Mouse (Mus musculus): ENCODE results near the gene Adrb1.
A peak's percentile ranks its signal among the peaks of the same experiment; 100 is the strongest.

The Adrb1 gene

DNA sequence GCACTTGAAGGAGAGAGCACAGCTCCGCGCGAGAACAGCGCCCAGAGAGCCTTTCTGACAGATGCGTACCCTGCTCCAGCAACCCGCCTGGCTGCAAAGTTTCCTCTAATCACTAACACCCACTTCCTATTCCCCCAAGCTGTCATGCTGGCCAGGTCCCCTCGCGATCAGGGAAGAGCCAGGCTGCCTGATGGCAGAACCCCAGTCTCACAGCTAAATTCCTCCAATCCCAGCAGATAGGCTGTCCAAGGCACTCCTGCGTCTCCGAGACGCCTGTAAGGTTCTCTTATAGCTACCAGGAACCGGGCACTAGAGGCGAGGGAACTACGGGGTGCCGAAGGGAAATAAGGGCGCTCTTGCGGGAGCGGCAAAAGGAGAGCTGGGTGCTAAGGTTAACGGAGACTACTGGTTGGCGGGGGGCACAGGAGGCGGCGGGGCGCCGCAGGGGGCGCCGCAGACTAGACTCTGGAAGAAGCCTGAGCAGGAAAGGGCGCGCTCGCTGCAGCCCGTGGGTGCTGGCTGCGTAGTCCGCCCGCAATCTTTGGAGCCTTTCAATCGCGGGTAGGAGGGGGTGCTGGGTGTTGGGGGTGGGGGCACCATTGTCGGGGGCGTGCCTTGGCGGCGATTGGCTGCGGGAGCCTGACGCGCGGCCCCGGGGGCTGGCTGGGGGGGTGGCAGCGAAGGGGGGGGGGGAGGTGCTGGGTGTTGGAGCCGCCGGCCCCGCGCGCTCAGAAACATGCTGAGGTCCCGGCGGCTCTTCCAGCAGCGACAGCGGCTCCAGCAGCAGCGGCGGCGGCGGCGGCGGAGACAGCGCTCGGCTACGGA lies at the start of gene Adrb1:
TSS of gene Adrb1 (plus strand) at position 813 of the 825 bp plus-strand sequence.
- DNase-seq: peak; percentile 59

DNA sequence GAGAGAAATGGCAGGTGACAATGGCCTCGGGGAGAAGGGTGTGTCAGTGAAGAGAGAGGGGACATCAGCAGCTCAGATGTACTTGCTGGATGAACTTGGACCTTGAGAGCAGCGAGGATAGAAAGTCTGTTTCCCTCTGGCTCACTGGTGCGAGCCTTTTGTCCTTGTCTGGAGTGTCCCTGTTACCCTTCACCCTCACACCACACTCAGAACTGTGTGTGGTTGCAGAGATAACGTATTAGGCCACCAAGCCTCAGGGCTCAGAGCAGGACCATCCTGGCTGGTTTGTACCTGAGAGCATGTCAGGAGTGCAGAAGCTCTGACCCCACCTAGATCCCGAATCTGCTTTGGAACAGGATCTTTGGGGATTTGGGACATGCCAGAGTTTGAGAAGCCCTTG lies 46.3 kb upstream of the Adrb1 start:
- no peak for DNase-seq

DNA sequence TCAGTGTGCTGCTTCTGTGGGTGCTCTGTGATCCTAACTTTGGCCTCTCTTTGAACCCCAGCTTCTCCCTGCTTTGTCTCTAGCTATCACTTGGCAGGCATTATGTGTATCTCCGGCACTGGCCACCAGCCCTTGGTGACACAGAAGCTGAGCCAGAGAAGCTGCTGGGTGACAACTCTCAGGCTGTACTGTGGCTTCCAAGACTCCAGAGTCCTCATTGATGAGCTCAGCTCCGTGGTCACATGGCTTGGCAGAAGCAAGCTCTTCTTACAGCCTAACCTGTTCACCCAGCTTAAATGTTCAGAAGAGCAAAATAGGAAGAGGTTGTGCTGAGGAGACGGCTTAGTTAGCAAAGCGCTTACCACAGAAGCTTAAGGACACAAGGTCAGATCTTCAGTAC lies 45.5 kb upstream of the Adrb1 start:
- no peak for DNase-seq

DNA sequence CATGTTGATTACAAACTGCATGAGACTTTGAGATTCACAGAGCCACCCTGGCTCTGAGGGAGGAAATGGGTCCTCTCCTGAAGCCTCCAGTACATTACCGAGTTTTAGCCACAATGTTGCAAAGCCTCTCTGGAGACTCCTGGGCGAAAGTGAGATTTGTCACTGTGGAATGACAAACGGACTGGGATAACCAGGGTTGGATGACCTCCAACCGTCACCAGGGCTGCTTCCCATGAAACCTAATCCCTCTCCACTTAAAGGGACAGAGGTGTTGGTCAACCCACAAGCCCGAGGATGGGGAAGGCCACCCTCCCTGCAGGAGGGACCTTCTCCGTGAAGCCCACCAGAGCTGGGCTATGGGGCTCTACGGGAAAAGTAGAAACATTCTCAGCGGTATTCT lies 44.4 kb upstream of the Adrb1 start:
- no peak for DNase-seq

DNA sequence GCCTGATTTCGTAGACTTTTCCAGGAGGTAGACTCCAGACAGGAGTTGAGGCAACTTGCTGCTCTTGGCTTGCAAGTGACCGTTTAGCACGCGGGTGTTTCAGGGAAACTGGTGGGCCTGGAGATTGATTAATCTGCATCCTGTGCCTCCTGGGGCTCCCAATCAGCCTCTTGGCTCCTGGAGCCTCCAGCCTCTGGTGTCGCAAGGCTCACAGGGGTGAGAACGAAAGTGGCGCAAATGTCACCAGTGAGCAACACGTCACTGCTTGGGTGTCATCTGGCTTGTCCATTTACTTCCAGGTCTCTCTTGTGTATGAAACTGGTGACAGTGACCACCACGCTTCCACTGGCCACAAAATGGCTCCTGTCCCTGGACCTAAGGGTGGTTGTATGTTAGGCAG lies 43.5 kb upstream of the Adrb1 start:
- no peak for DNase-seq

DNA sequence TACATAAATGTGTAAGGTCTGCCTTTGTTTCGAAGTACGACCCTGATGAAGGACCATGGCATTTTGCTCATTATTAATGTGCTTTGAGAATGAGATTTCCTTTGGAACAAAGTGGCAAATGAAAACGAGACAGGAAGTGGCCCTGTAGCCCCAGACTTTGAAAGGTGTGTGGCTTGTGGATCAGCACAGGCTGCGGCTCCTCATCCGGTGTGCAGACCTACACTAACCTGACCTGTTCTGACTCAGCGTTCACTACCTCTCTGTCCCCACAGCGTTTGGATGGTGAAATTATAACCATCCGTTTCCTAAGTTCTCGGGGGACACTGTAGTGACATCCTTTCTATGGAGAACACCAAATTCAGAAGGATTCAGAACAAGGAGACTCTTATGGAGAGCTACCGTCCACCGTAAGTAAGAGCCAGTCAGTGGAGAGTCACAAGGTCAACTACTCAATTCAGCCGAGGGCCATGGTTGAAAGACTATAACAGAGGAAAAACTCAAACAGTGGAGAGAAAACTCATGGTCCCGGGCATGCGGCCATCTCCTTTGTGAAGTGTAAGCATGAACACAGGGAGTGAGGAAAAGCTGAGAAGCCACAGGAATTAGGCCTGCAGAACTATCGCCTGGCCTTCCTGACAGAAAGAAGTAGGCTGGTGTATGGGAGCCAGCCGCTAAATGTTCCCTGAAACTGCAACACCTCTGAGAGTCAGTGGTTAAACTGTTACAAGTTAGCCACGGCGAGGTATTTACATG lies 42.6 kb upstream of the Adrb1 start:
- DNase-seq: no peak

DNA sequence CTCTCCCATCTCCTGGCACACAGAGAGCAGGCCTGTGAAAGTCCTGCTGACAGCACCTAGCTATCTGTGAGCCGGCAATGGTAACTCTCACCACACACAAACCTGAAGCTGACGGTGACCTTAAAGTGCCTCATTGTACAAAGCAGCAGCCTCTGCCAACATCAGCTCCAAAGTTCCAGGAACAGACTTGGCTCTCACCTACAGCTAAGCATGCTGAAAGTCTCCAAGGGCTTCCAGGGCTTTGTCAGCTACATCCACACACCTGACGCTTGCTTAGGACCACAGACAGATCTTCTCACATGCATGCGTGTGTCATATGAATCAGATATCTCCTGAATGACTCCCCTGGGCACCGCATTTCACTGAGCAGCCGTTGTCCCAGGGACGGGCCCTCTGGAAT lies 42.0 kb upstream of the Adrb1 start:
- DNase-seq: no peak

DNA sequence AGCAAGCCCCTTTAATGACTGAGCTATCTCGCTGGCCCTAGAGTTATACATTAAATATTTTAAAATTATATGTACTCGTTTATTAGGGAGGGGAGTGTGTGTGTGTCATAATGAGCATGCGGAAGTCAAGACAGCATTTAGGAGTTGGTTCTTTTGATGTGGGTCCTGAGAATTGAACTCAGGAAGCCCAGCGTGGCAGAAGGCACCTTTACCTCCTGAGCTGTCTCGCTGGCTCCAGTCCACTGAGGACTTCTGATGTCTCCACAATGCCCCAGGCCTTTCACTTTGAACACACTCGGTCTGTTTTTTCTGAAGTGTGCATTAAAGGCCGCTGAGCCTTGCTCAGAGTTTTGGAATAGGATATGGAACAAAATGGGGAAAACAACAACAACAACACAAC lies 39.7 kb upstream of the Adrb1 start:
- DNase-seq: no peak

DNA sequence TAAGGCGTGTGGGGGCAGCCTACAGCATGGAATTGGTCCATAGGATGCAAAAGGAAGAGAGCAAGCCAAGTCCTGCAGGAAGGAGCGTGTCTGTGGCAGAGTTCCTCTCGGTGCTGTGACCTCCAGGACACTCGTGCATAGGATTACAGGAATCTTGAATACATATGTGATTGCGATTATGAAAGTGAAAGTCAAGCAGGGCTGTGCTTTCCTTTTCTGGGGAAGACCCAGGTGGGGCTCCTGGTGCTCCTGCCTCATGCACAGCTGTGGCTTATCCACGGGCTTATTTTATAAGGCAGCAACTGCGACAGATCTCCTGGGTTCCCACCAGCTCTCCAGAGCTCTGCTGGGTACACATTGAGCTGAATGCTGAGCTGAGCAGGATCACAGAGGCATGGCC lies 39.2 kb upstream of the Adrb1 start:
- no peak for DNase-seq

DNA sequence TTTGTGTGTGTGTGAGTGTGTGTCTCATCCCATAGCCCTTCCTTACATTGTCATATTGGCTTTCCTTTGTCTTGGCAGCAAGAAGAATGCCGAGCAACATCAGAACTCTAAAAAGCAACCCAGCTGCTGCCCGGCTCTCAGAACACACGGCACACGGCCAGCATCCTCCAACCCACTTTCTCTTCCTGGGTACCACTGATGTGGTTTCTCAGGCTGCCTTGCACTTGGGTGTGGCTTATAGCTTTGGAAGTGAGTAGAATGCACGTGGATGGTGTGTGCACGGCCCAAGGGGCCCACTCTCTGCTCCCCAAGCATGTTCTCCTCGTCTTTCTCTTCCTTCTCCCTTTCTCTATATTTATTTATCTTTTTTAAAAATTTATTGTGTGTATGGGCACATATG lies 36.5 kb upstream of the Adrb1 start:
- no peak for DNase-seq

DNA sequence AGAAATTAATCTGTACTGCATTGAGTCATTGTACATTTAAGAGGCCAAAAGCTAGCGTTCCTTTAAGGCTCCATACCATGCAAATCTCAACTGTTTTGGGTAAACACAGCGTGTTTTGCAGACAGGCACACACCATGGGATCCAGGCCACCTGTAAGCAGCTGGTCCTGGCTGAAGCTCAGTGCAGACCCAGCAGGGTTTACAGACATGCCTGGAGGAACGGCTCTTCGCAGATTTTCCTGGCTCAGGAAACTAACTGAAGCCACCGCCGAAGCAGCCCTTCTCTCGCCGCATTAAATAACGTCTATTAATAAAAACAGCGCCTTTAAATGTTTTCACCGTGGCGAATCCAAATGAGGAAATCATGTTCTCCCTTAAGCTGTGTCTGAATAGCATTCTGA lies 35.8 kb upstream of the Adrb1 start:
- DNase-seq: no peak

DNA sequence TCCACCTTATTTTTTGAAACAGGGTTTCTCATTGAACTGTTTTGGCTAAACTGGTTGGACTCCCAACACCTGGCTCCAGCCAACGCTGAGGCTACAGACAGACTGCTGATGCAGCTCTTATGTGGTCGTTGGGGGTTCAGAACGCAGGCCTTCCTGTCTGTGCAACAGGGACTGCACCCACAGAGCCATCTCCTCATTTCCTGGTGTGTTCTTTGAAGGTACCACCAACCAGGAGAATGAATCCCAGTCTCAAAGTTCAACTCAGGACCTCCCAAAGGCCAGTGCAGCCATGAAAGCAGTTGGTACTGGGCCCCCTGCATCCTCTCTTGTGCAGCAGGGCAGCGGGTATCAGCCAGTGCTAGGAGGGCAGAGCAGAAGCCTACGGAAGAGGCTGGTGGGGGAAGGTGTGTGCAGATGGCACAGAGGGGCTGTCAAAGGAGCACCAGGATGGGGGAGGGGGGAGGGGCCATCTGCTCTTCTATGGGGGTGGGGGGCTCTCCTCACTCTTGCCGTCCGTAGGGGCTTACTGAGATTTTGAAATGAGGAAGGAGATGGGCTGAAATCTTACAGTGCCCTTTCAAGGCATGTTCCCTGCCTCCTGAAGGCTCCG lies 34.9 kb upstream of the Adrb1 start:
- no peak for DNase-seq

DNA sequence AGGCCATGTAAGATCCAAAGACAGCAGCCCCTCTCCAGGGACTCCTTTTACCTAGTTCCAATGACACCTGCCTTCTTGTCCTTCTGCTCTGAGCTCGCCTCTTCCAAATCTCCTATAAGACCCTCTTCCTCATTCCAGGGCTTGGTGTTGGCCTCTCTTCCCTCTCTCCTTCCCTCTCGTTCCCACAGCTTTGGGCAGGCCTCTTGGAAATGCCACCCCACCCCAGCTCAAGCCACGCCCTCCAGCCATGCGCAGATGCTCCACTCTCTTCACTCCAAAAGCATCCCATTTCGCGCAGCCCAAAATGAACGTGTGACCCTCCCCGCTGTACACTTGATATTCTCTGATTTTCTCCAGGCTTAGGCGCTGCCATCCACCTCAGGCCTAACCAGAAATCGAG lies 34.3 kb upstream of the Adrb1 start:
- DNase-seq: no peak

DNA sequence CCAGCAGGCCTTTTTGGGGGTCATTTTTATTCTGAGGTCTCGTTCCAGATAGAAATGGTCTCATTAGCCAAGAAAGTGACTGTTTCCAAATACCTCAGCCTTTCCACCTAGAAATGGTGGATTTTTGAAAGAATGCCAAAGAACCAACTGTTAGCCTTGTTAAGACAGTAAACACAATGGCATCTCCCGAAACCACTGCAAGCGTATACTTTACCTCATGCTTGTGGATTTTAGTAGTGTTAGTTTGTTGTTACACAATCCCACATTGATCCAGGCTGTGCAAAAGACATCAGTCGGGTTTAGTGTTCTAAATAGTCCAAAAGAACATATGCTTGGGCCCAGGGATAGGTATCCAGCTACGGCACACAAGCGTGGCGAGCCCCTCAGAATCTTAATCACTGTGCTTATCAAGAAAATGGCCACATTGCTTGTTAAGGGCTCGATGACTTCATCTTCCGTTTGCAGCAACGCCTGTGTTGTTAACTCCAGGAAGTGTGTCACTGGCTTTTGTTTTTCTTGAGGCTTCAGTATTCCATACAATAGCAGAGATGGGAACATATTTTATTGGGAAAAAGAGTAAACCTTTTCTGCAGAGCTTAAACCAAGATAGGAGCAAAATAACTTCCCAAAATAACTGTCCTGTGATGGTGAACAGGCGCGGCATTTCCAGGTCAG lies 33.2 kb upstream of the Adrb1 start:
- DNase-seq: no peak

DNA sequence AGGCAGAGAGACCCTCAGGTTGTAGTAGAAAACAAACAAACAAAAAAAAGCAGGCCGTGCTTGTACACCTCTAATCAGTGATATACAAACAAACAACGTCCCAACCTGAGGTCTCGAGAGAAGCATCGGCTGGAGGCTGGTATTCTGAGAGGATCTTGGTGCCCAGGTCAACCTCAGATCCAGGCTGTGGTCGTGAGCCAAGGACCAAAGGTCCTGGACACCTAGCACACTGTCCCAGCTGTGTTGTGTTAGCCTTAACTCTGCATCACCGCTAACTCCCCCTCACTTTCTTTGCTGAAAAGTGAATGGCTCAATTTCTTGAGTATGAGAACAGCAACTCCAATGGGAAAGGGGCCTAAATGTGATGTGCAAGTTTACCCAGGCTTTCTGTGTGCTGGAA lies 32.5 kb upstream of the Adrb1 start:
- no peak for DNase-seq

DNA sequence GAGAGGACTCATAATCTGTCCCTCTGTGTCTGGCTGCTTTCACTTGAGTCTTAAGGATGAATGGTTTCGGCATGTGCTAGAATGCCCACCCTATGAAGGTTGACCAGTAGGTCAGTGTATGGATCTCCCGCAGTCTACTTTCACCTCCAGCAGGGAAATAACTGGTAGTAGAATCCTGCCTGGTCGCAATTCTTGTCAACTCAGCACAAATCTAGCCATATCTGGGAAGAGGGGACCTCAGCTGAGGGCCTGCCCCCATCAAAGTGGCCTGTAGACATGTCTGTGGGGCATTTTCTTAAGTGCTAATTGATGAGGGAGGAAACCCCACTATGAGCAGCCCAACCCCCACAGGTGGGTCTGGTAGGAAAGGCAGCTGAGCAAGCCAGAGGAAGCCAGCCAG lies 30.9 kb upstream of the Adrb1 start:
- no peak for DNase-seq

DNA sequence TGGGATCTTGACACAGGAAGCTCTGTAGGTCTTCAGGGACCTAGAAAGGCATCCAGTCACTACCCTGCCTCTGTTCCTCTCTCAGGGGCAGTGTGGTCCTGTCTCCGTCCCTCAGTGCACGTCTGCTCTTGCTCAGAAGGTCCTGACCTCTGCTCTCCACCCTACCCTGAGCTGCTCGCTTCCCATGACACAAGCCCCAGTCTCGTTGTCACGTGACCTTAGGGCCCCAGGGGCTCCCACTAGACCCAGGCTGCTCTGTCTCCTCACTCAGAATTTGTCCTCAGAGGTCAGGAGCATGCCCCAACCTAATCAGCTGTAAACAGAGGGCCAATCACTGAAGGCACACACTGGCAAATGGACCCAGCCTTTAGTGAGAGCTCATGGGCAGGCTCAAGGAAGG lies 29.5 kb upstream of the Adrb1 start:
- no peak for DNase-seq

DNA sequence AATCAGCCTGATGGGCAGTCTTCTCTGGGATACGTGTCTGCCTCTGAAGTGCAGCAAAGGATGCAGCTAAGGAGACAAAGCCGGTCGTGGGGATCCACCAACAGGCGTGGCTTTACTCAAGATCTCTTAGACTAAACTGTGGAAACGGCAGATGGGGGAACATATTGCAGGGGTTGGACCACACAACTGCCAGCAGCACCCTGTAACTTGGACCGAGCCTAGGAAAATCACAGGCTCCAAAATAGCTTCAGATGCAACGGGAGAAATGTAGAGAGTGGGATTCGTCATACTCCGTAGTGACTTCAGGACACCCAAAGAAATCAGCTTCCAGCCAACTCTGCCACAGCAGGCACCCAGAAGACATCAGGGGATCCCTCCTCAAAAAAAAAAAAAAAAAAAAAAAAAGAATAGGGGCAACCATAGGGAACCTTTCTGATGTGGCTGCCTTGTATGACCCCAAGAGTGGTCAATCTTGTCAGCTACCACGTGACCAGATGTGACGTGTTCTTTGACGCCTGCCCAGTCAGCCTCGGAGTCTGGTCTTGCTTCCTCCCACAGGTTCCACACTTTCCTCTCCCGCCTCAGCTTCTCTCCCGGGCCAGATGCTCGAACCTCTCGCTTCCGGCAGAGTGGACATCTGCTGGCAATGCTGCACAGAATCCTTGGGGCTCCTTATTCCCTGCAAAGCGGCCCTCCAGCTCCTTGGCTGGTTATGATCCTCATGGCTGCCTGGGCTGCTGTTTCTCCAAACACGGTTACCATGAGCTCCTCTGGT lies 24.4 kb upstream of the Adrb1 start:
- no peak for DNase-seq

DNA sequence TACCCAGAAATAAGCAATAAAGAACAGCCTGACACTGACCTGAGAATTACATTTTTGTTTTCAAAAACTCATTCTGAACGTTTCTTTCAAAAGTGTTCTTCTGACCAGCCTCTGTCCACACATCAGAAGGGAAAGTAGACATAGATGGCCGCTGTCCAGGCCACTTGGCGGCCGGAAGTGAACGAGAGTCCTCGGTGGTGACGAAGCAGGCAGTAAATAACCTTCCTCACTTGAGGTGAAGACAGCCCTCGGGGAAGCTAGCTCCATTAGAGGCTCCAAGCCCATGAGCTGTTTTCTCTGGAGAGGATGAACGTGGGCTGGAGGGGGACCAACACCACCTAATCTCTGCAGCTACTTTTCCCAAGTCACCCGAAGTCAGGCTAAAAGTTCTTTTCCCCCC lies 21.2 kb upstream of the Adrb1 start:
- DNase-seq: no peak

DNA sequence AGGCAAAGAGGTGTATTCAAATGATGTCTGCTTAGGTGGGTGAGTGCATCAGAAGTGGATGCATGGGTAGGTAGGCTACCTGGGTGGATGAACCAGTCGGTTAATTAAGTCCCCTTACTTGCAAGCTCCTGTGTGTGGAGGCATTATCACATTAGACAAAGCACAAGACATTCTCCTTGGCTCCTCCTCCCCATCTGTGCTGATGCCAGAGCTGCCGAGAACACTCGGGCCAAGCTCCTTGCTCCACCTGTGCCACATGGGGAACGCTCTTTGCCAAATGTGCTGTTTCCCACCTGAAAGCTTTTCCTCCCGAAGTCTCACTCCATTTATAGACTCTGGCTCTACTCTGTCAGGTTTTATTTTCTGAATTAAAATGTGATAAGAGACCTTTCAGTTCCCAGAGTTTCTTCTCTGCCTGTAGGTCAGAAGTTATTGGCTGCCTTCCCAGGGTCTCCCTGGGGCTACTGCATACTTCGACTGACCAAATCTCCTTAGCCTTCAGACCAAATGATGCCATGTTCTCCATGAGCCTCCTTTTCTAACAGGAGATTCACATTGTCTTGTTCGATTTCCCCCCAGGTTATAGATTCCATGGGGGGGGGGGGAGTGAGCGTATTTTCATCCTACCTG lies 20.5 kb upstream of the Adrb1 start:
- no peak for DNase-seq

DNA sequence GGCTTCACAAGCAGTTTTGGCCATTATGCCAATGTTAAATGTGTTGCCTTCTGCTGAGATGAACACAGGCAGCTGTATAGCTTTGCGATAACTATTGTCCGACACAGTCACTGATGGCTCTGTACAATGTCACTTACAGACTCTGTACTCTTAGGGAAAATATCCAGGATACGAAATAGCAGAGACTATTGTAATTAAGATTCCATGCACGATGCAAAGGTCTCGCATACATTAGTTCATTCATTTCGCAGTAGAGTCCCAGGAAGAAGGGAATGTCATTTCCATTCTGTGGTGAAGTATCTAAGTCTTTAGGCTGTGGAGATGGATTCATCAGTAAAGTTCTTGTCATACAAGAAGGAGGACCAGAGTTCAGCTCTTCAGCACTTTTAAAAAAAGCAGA lies 20.0 kb upstream of the Adrb1 start:
- no peak for DNase-seq

Measured in liver (tissue).